Mouse (Mus musculus) liver, embryonic 15.5 days (tissue): Measurements from ENCODE around the gene Fam124a. TPM values are rescaled to one million over a fixed set of nuclear protein-coding genes. Genes with fewer than 3 reads are reported as not detected.

Experiments used
- ATAC-seq: fragments of 200-750 bp; cut with Nextera tagmentation; 2 replicates; pipeline ENCODE4 v1.8.0; 2017; ENCODE audit warnings: moderate number of reproducible peaks, mild to moderate bottlenecking, moderate library complexity; ENCODE audit not compliant: insufficient read depth
- H3K27ac ChIP-seq: fragments of 300-500 bp; sonication (generic); replicated peaks from 2 replicates; pipeline ENCODE4 v1.5.1; 2015; ENCODE audit warnings: mild to moderate bottlenecking, inconsistent platforms
- H3K27me3 ChIP-seq: fragments of 300-500 bp; sonication (generic); 2 replicates; pipeline ENCODE4 v1.6.1; 2015; ENCODE audit warnings: mild to moderate bottlenecking, inconsistent platforms
- H3K36me3 ChIP-seq: fragments of 300-500 bp; sonication (generic); replicated peaks from 2 replicates; pipeline ENCODE4 v1.6.1; 2015; ENCODE audit warnings: moderate library complexity, mild to moderate bottlenecking, inconsistent platforms
- H3K4me1 ChIP-seq: fragments of 300-500 bp; sonication (generic); replicated peaks from 2 replicates; pipeline ENCODE4 v1.6.1; 2015; ENCODE audit warnings: inconsistent platforms
- H3K4me2 ChIP-seq: fragments of 300-500 bp; sonication (generic); 2 replicates; pipeline ENCODE4 v1.6.1; 2015; ENCODE audit warnings: moderate library complexity, mild to moderate bottlenecking, inconsistent platforms
- H3K4me3 ChIP-seq: fragments of 300-500 bp; sonication (generic); replicated peaks from 2 replicates; pipeline ENCODE4 v1.5.1; 2015; ENCODE audit warnings: mild to moderate bottlenecking, inconsistent platforms
- H3K9ac ChIP-seq: fragments of 300-500 bp; sonication (generic); 2 replicates; pipeline ENCODE4 v1.6.1; 2015; ENCODE audit warnings: moderate library complexity, mild to moderate bottlenecking, inconsistent platforms
- H3K9me3 ChIP-seq: fragments of 300-500 bp; sonication (generic); replicated peaks from 2 replicates; pipeline ENCODE4 v1.6.1; 2016; ENCODE audit warnings: inconsistent platforms
- WGBS: fragments of 180-500 bp; shearing (Covaris S2); methylation state at CpG from one replicate; pipeline ENCODE4 v1.1.7; 2015; ENCODE audit warnings: mixed read lengths; ENCODE audit not compliant: insufficient replicate concordance; 5-methylcytosine and 5-hydroxymethylcytosine counted together
- polyA plus RNA-seq: library from polyadenylated mRNA; unstranded; fragments of >200 nt; fragmentation: Nextera tagmentation; extraction: Ambion mirVana; gene quantifications from 2 replicates; pipeline ENCODE4 v1.2.1, GENCODE M21; 2015

The Fam124a gene
- 1.8 and 2.2 TPM in 2 replicates for polyA plus RNA-seq

GRCm38 (mm10) chr14:62555309-62555829 lies at the start of gene Fam124a:
TSS of gene Fam124a (plus strand) at chr14:62555737.
- under 1% methylated on average over 51 of the region's 51 CpGs for whole genome bisulfite sequencing
- ATAC-seq = peak; percentile 83
- H3K9me3 ChIP-seq = no peaks in the 10 kb centered on the region
- H3K4me3 ChIP-seq = peak within 1 kb of the TSS; percentile 58
- H3K36me3 ChIP-seq = no peaks in the 10 kb centered on the region
- peaks cover 50% of the 10 kb centered on the region for H3K27me3 ChIP-seq
- peak within 1 kb of the TSS; percentile 47; the same call in 1 of the 2 replicates for H3K9ac ChIP-seq
- peak within 1 kb of the TSS; percentile 19; the same call in 1 of the 2 replicates for H3K27ac ChIP-seq
- peaks cover 22% of the 10 kb centered on the region for H3K4me1 ChIP-seq
- H3K4me2 ChIP-seq = peak within 1 kb of the TSS; percentile 82

- ATAC-seq = no peak
- WGBS = 71% methylated on average over 3 of the region's 3 CpGs
- H3K27me3 ChIP-seq = no peaks in the 10 kb centered on the region
Observed at GRCm38 (mm10) chr14:62506261-62506660, 49.3 kb upstream of the Fam124a start.

GRCm38 (mm10) chr14:62509350-62509749 lies 46.2 kb upstream of the Fam124a start:
- Histone ChIP-seq H3K9me3 (no peaks in the 10 kb centered on the region), H3K4me2 (no peak overlapping the region), H3K4me1 (no peaks in the 10 kb centered on the region), H3K36me3 (no peaks in the 10 kb centered on the region), H3K4me3 (no peak overlapping the region), H3K27me3 (no peaks in the 10 kb centered on the region), H3K9ac (no peak overlapping the region), H3K27ac (no peak overlapping the region)
- WGBS = 57% methylated on average over 3 of the region's 3 CpGs
- no peak for ATAC-seq

More at GRCm38 (mm10) chr14:62506261-62506660, 49.3 kb upstream of the Fam124a start:
- no peak overlapping the region for H3K9ac ChIP-seq
- H3K4me2 ChIP-seq = no peak overlapping the region
- H3K4me1 ChIP-seq = no peaks in the 10 kb centered on the region
- H3K36me3 ChIP-seq = no peaks in the 10 kb centered on the region
- no peaks in the 10 kb centered on the region for H3K9me3 ChIP-seq
- H3K4me3 ChIP-seq = no peak overlapping the region
- H3K27ac ChIP-seq = no peak overlapping the region

GRCm38 (mm10) chr14:62512845-62513244 lies 42.7 kb upstream of the Fam124a start:
- Histone ChIP-seq H3K27ac (no peak overlapping the region), H3K27me3 (no peaks in the 10 kb centered on the region), H3K4me2 (no peak overlapping the region), H3K4me1 (no peaks in the 10 kb centered on the region), H3K9me3 (no peaks in the 10 kb centered on the region), H3K36me3 (no peaks in the 10 kb centered on the region), H3K4me3 (no peak overlapping the region), H3K9ac (no peak overlapping the region)
- WGBS = 58% methylated on average over 1 of the region's 1 CpGs
- no peak for ATAC-seq

- Histone ChIP-seq H3K27me3 (no peaks in the 10 kb centered on the region), H3K9me3 (no peaks in the 10 kb centered on the region), H3K27ac (no peak overlapping the region), H3K4me3 (no peak overlapping the region), H3K9ac (no peak overlapping the region), H3K4me2 (no peak overlapping the region), H3K4me1 (no peaks in the 10 kb centered on the region), H3K36me3 (no peaks in the 10 kb centered on the region)
- no peak for ATAC-seq
- WGBS = 45% methylated on average over 2 of the region's 2 CpGs
Observed at GRCm38 (mm10) chr14:62530951-62531350, 24.6 kb upstream of the Fam124a start.

GRCm38 (mm10) chr14:62536127-62536526 lies 19.4 kb upstream of the Fam124a start:
- 60% methylated on average over 5 of the region's 5 CpGs for WGBS
- Histone ChIP-seq H3K4me2 (no peak overlapping the region), H3K27me3 (no peaks in the 10 kb centered on the region), H3K9me3 (no peaks in the 10 kb centered on the region), H3K9ac (no peak overlapping the region), H3K27ac (no peak overlapping the region), H3K4me3 (no peak overlapping the region), H3K4me1 (no peaks in the 10 kb centered on the region), H3K36me3 (no peaks in the 10 kb centered on the region)
- no peak for ATAC-seq

- Histone ChIP-seq H3K9me3 (no peaks in the 10 kb centered on the region), H3K4me1 (no peaks in the 10 kb centered on the region), H3K4me2 (no peak overlapping the region), H3K36me3 (no peaks in the 10 kb centered on the region), H3K27me3 (no peaks in the 10 kb centered on the region), H3K9ac (no peak overlapping the region), H3K27ac (no peak overlapping the region), H3K4me3 (no peak overlapping the region)
- ATAC-seq = no peak
- WGBS = 57% methylated on average over 5 of the region's 5 CpGs
Observed at GRCm38 (mm10) chr14:62536988-62537387, 18.5 kb upstream of the Fam124a start.

GRCm38 (mm10) chr14:62539834-62540233 lies 15.7 kb upstream of the Fam124a start:
- Histone ChIP-seq H3K9me3 (no peaks in the 10 kb centered on the region), H3K27ac (no peak overlapping the region), H3K36me3 (no peaks in the 10 kb centered on the region), H3K4me3 (no peak overlapping the region), H3K9ac (no peak overlapping the region), H3K27me3 (no peaks in the 10 kb centered on the region), H3K4me1 (no peaks in the 10 kb centered on the region), H3K4me2 (no peak overlapping the region)
- WGBS = 59% methylated on average over 3 of the region's 3 CpGs
- ATAC-seq = no peak

- no peak overlapping the region for H3K27ac ChIP-seq
- no peak for ATAC-seq
- no peak overlapping the region for H3K4me2 ChIP-seq
- H3K9ac ChIP-seq = no peak overlapping the region
- H3K36me3 ChIP-seq = no peaks in the 10 kb centered on the region
- no peak overlapping the region for H3K4me3 ChIP-seq
- H3K4me1 ChIP-seq = no peaks in the 10 kb centered on the region
- H3K9me3 ChIP-seq = no peaks in the 10 kb centered on the region
- no peaks in the 10 kb centered on the region for H3K27me3 ChIP-seq
- WGBS = 44% methylated on average over 1 of the region's 1 CpGs
Observed at GRCm38 (mm10) chr14:62541751-62542150, 13.8 kb upstream of the Fam124a start.

- Histone ChIP-seq H3K27ac (no peak overlapping the region), H3K9me3 (no peaks in the 10 kb centered on the region), H3K9ac (no peak overlapping the region), H3K36me3 (no peaks in the 10 kb centered on the region), H3K4me2 (no peak overlapping the region), H3K27me3 (no peaks in the 10 kb centered on the region), H3K4me1 (no peaks in the 10 kb centered on the region), H3K4me3 (no peak overlapping the region)
- no peak for ATAC-seq
- 70% methylated on average over 6 of the region's 6 CpGs for WGBS
Observed at GRCm38 (mm10) chr14:62546296-62546695, 9.2 kb upstream of the Fam124a start.

- Histone ChIP-seq H3K4me3 (no peak overlapping the region), H3K27ac (no peak overlapping the region), H3K36me3 (no peaks in the 10 kb centered on the region), H3K9me3 (no peaks in the 10 kb centered on the region), H3K4me2 (no peak overlapping the region), H3K4me1 (no peaks in the 10 kb centered on the region), H3K9ac (no peak overlapping the region), H3K27me3 (no peaks in the 10 kb centered on the region)
- 41% methylated on average over 4 of the region's 4 CpGs for WGBS
- ATAC-seq = no peak
Observed at GRCm38 (mm10) chr14:62546746-62547145, 8.8 kb upstream of the Fam124a start.

GRCm38 (mm10) chr14:62550121-62550520 lies 5.4 kb upstream of the Fam124a start:
- WGBS = 22% methylated on average over 4 of the region's 4 CpGs
- H3K4me2 ChIP-seq = no peak overlapping the region

More at GRCm38 (mm10) chr14:62550121-62550520, 5.4 kb upstream of the Fam124a start:
- no peak for ATAC-seq
- Histone ChIP-seq H3K27ac (no peak overlapping the region), H3K4me3 (no peak overlapping the region), H3K27me3 (peaks cover 16% of the 10 kb centered on the region), H3K9ac (no peak overlapping the region), H3K4me1 (peaks cover 6% of the 10 kb centered on the region), H3K9me3 (no peaks in the 10 kb centered on the region), H3K36me3 (no peaks in the 10 kb centered on the region)
